11 mouse cellular contexts compared by ENCODE assay signal in the genomic region with DNA sequence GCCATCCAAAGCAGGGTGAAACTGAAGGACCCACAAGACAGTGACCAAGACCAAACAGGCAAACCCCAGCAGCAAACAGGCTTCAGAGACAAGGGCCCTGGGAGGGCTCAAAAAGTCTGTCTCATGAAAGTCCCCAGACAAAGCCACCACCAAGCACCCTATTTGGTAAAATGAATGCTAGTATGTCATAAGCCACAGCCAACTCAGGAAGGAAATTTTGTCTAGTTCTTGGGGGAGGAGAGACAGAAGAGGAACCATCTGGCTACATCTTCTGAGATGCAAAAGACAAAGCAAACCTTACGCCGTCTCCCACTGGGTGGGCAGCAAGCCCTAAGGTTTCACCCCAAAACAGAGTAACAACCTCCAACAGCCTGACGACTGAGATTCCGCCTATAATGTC. TPM values are rescaled to one million over a fixed set of nuclear protein-coding genes. Genes with fewer than 3 reads are reported as not detected.
DNase-seq lines count a peak whose midpoint lies in the region; ATAC-seq and TF ChIP-seq lines count a peak whose summit lies in the region.
"Had no signal": no experiment of that assay in that cellular context is flagged by ENCODE, and none has a peak within 500 bp of the region (broad histone marks: within the 10 kb centered on the region; RNA-seq: fewer than 3 reads in every experiment).

No protein-coding gene starts in this region.

- no peak overlapping the region for H3K9ac ChIP-seq in heart, postnatal 0 days (replicated peaks; ENCODE audit: low read depth, low read length)

- no peaks in the 10 kb centered on the region for H3K9me3 ChIP-seq in heart, postnatal 0 days (replicated peaks; ENCODE audit: control insufficient read depth, low read length)
- H3K9me3 ChIP-seq: G1E had no signal

- no peak for ATAC-seq in heart, postnatal 0 days (ENCODE audit: insufficient read depth, low read depth)
- ATAC-seq in neutrophil, adult 5-6 weeks (ENCODE audit: extremely low read depth, insufficient number of reproducible peaks, low FRiP score, poor library complexity, severe bottlenecking): peak; percentile 56

- peaks cover 71% of the 10 kb centered on the region for H3K4me1 ChIP-seq in heart, postnatal 0 days (ENCODE audit: control insufficient read depth, insufficient read depth)
- H3K4me1 ChIP-seq in brown adipose tissue, adult 24 weeks (ENCODE audit: control insufficient read depth, insufficient read depth, insufficient read length, low read length): peaks cover 68% of the 10 kb centered on the region

- no peak for TF ChIP-seq EP300 in heart, postnatal 0 days (IDR thresholded peaks at IDR 0.05; ENCODE audit: low read depth)

- whole genome bisulfite sequencing in heart, postnatal 0 days: 73% methylated on average over 4 of the region's 4 CpGs

- H3K27me3 ChIP-seq in heart, postnatal 0 days (ENCODE audit: control insufficient read depth, insufficient read depth, low read length): no peaks in the 10 kb centered on the region

- peak overlapping the region; percentile 69 for H3K27ac ChIP-seq in heart, postnatal 0 days (ENCODE audit: low read depth)
- H3K27ac ChIP-seq in brown adipose tissue, adult 24 weeks (replicated peaks; ENCODE audit: low read depth, low read length): peak overlapping the region; percentile 75

- no peak for DNase-seq in heart, postnatal 0 days (ENCODE audit: low spot score)
- no peak for DNase-seq in heart, postnatal 14 days
- DNase-seq in CD4-positive, CD25-positive, alpha-beta regulatory T cell, adult 2 months (ENCODE audit: low read depth, low spot score): peak; percentile 80
- no peak for DNase-seq in urinary bladder, postnatal 36 days (ENCODE audit: low spot score in 2 of 2)
- DNase-seq in adrenal gland, postnatal 25 days: no peak
- DNase-seq in layer of hippocampus, adult 8-10 months (ENCODE audit: low spot score in 2 of 2): no peak
- DNase-seq: gastrocnemius, postnatal 14 days; kidney, adult 11 months had no signal

- TF ChIP-seq CTCF in heart, postnatal 0 days (IDR thresholded peaks at IDR 0.05; ENCODE audit: low read depth): no peak

- no peak overlapping the region for H3K4me2 ChIP-seq in heart, postnatal 0 days (ENCODE audit: low read depth, low read length)

- peaks cover 56% of the 10 kb centered on the region for H3K36me3 ChIP-seq in heart, postnatal 0 days (replicated peaks; ENCODE audit: control insufficient read depth, insufficient read depth, low read length)

- no peak overlapping the region for H3K4me3 ChIP-seq in heart, postnatal 0 days (ENCODE audit: low read depth, low read length)
- H3K4me3 ChIP-seq in brown adipose tissue, adult 24 weeks (ENCODE audit: insufficient read depth, low read depth, low read length): no peak overlapping the region

- intact Hi-C loops in heart, postnatal 14 days (cut with DNase I): loop anchor here (2.0 kb wide), 1 partner anchor 13 kb away; no protein-coding TSS in a partner anchor

RNA-seq across cellular contexts. Expression of a gene that starts 36.3 kb away (rescaled TPM):
- total RNA-seq in heart, postnatal 0 days (2014; rRNA removed; ENCODE audit: low replicate concordance): 62.0 and 63.6 TPM in 2 replicates
- polyA plus RNA-seq in heart, postnatal 0 days (2015; fragmentation: Nextera tagmentation; extraction: Ambion mirVana): 15.7 and 17.5 TPM in 2 replicates
- 100 to 1,000 TPM; 140 to 172 TPM for total RNA-seq in heart, postnatal 14 days (2021)
- 36.0 and 59.3 TPM in 2 replicates for polyA plus RNA-seq in brown adipose tissue, adult 24 weeks (2012; ENCODE audit: insufficient read depth, insufficient read length, missing spikeins)
- 1,152 and 1,215 TPM in 2 replicates for total RNA-seq in neutrophil, adult 5-6 weeks (2017)
- 325 and 352 TPM in 2 replicates for total RNA-seq in adrenal gland, postnatal 25 days (2021)
- total RNA-seq in layer of hippocampus, adult 8-10 months (2022): 100 to 1,000 TPM in 3 of 4 experiments, 10 to 100 TPM in 1; 89.0 to 116 (median 104) TPM

RNA-seq across cellular contexts. Expression of a gene that starts 48.9 kb away (rescaled TPM):
- total RNA-seq in heart, postnatal 0 days (2014; rRNA removed; ENCODE audit: low replicate concordance): 0.46 TPM in 1 of 2 replicates, not detected in the other
- polyA plus RNA-seq in heart, postnatal 0 days (2015; fragmentation: Nextera tagmentation; extraction: Ambion mirVana): 0.04 TPM in 1 of 2 replicates, not detected in the other
- total RNA-seq in heart, postnatal 14 days (2021): not detected
- not detected in 2 replicates for polyA plus RNA-seq in brown adipose tissue, adult 24 weeks (2012; ENCODE audit: insufficient read depth, insufficient read length, missing spikeins)
- 0.81 and 2.5 TPM in 2 replicates for total RNA-seq in neutrophil, adult 5-6 weeks (2017)
- not detected in 2 replicates for total RNA-seq in adrenal gland, postnatal 25 days (2021)
- total RNA-seq in layer of hippocampus, adult 8-10 months (2022): 10 to 100 TPM in 2 of 4 experiments, 1 to 10 TPM in 2; 6.3 to 14.1 (median 9.1) TPM
- total RNA-seq: gastrocnemius, postnatal 14 days had no signal
- polyA plus RNA-seq: G1E had no signal
